Mouse (Mus musculus) ES-CJ7 (cell line): ENCODE results near the gene Cdk14.
"Not testable (repeated sequence)": the region's sequence is repeated elsewhere in the genome, so short reads cannot be mapped to it uniquely, and the experiment has no call there.

Experiments
- DNase-seq: peaks from one replicate; pipeline ENCODE4 v3.0.0; 2011; ENCODE audit warnings: low read depth, low spot score

Gene Cdk14

DNA sequence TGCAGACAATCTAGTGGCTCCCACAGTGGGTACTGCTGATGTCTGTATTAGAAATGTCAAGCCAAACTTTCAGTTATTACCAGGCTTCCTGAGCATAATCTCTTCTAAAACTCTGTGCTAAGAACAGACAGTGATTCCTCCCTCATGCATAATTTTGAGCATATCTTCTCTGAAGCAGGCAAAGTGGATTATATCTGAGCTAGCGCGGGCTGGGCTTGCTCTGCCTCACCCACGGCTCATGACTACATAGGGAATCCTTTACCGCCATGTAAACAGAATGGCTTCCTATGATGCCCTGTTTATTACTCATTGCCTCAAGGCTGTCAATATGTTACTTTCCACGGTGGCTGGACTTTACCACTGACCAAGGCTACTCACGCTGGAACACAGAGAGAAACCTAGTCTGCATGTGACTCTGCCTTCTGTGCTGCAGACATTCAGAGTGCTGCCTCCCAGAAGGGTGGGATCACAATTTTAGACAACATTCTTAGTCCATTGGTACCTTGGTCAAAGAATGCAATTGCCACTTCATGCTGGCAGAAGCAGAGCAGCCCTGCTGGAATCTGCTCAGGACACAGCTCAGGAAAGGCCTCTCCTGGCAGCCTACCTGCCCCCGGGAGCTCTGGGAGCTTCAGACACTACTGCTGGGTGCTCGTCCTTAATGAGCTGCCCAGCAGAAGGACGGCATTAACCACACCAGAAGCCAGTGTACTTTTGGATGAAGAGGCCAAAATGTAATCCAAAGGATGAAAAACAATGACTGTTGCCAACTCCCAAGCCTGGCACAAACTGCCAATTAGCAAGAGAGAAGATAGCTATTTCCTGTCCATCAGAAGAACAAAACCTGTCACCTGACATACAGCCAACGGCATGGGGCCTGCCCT is 503.5 kb downstream of the Cdk14 start:
- no peak for DNase-seq

DNA sequence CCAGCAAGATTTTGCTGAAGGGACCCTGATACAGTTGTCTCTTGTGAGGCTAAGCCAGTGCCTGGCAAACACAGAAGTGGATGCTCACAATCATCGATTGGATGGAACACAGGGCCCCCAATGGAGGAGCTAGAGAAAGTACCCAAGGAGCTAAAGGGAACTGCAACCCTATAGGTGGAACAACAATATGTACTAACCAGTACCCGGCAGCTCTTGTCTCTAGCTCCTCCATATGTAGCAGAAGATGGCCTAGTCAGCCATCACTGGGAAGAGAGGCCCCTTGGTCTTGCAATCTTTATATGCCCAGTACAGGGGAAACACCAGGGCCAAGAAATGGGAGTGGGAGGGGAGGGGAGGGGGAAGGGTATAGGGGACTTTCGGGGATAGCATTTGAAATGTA is 515.2 kb downstream of the Cdk14 start:
- DNase-seq = not testable (repeated sequence)

DNA sequence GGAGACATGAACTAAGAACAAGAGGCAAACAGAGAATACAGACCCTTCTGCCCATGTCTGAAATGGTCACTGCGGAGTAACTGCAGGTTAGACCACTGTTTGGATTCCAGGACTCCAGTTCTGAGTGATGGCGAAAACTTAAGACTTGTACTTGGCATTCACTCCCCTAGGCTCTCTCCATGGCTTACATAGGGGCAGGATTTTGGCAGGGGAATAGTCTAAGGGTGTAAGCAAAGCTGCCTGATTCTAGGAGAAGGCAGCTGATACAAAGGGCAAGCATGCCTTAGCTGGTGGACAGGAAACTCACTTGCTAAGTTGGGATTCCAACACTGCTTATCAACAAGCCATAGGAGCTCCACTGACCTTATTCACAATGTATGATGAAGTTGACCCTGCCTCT is 521.9 kb downstream of the Cdk14 start:
- DNase-seq = no peak

DNA sequence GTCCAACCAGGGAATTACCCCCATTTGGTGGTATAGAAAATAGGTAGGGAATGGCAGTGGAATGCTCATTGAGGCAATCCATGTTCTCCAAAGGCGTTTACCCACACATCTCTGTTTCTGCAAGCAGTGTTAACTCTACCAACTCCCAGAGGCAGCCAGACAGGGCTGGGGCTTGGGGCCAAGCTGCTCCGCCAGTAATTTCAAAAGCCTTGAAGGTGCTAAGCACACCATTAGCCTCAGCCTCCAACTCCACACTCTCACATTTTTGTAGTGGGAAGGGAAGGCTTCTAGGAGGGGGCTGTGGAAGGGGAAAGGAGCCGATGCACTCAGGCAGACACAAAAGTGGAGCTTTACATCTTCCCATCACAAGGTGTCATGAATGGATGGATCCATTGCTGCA is 525.1 kb downstream of the Cdk14 start:
- no peak for DNase-seq

DNA sequence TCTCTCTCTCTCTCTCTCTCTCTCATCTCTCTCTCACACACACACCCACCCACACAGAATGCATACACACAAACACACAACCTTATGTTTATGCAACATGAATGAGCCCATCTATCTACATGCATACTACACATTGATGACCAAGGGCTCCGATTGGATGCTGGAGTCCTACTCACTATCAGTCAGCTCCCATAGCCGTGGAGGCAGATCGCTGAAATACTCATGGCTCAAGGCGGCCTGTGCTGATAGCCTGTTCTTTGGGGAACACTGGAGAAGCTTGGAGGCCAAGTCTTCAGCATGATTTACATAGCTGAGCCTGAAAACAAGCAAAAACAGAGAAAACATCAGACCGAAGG is 526.3 kb downstream of the Cdk14 start:
- no peak for DNase-seq

DNA sequence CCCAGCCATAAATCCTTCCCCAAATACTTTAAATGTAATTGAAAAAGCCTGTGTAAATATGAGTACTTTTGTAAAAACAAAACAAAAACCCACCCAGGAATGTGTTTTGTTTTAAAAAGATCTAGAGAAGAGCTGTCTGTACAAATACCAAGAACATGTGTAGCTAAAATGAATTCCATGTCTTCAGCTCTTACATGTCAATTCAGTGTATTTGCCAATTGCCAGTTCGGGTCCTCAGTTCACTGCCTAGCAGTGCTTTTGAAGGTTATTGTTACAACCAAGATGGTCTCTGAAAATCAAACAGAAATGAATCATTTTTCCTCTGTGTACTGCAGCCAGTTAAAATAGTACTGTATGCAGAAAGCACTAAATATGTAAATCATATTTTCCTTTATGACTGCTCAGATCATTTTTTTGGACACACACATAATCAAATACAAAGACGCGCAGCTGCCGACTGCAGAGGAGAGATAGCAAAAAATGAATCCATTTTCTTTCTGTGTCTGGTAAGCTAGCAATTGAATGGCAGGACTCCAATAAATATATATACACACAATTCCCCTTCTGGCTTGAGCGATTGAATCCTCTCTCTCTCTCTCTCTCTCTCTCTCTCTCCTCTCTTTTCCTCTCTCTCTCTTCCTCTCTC is 526.8 kb downstream of the Cdk14 start:
- DNase-seq = no peak

DNA sequence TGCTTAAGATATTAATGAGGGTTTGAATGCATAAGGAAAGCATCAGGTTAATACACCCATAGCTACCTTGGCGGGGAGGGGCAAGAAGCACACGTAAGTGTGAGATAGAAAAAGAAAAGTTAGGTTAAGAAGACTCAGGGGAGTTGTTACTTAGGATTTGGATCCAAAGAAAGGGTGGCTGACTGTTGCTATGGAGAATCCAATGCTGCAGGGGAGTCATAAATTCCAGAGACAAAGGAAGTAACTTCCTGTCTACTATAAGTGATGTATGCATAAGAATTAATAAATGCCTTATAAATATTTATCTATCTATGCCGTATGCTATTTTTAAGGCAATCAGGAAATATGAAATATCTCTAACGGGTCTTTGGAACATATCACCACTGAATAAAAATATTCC is 527.4 kb downstream of the Cdk14 start:
- DNase-seq = no peak

DNA sequence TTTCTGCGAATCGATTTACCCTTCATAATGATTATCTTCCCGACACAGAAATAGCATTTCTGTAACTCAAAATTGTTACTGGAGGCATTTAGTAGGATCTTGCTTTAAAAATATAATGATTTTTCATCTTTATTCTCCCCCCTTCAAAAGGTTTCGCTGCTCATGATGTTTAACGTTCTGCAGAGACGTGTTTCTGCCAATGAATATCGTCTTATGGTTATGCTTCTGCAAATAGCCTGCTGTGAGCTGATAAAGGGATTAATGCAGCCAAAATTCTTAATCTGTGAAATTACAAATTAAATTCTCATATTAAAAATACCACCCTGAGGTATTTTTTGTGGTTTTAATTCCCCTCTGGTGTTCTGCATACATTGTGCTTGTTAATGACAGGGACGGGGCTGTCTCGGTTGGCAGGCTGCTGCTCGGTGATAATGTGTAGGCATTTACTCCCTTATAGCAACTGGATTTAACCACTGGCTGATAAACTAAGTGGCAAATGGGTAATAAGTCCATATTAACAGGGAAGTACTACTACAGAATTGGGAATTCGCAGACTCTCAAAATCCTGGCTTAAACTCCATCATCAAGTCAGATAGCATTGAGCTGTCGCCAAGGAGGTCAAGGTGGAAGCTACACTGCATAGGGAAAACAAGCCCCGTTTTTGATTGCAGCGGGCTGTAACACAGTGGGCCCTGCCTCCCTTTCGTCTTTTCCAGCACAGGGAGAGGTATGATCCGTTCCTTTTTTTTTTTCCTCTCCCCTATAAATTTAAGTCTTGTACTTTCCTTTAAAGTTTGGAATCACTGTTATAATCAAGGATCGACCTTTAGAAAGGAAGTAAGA is 528.0 kb downstream of the Cdk14 start:
- DNase-seq = no peak

DNA sequence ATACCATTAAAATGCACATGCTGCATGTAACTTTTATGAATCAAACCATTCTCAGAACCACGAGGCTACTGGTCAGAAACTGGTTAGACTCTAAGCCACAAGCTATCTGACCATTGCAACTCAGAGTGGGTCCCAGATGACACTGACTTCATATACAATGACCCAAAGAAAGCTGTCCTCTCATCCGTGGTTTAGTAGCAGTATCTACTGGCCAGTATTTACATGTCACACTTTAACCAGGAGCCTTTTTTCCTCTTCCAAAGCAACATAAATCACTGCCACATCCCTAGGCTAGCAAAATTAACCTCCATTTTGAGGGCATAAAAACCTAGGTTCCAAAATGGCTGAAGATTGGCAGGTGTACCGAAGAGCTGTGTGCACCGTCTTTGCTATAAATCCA is 533.0 kb downstream of the Cdk14 start:
- no peak for DNase-seq

DNA sequence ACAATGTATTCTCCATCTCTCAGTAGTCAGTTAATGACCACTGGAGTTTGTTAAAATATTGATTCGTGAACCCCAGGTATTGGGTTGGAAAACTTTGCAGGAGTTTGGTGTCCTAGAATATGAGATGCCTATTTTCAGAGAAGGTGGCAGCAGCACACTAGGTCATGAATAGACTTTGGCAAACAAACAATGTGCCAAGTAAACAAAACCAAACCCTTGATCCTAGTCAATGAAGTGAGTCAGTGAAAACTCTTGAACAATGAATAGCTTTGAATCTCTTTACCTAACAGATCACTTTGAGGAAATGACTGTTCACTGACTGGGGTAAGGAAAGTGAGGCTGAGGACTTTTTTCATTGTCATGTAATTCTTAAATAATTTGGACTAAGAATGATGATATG is 537.3 kb downstream of the Cdk14 start:
- no peak for DNase-seq

DNA sequence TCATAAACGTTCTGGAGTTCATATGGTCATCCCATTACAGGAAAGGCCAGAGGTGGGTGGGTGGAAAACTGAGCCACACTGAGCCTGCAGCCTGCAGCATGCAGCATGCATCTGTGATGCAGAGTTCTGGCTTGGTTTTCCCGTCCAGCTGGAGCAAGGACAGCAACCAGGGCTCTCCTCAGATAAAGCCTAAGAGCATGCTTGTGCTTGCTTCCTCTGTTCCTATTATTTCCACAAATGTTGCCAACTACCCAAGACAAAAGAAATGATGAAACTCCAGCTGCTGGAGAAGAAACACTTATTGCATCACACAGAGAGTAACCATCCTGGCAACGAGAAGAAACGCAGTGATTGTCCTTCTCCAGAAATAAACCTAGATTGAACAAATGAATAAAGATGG is 539.8 kb downstream of the Cdk14 start:
- DNase-seq = no peak

DNA sequence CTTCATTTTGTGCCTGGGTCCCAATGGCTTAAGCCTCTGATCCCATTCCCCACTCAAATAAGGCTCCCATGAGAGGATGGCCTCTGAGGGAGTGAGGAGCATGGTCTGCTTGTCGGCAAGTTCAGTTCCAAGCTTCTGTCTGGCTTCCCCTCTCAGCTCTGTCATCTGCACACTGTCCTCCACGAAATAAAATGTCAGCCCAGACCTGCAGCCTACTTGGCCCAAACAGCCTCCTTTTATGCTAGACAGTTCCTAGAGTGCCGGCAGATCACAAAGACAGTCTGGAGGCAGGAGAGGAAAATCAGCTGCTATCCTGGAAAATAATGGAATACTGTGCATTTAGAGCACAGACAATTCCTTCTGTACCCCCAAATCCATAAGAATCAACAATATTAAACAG is 541.2 kb downstream of the Cdk14 start:
- DNase-seq = no peak

DNA sequence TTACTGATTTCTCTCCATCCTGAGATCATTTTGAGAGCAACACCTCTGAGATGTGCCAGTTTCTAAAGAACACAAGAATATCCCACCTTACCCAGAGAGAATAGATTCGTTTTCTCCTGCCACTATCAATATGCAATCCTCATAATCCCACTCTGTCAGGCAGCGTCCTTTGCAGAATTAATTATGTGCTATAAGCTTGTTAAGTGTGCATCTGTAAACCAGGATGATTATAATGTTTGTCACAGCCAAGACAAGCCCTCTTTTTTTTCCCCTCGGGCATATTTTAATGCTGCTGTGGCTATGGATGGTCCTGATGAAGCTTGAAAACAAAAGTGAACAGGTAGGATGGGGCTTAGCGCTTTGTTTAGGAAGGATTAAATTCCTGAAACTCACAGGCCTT is 542.5 kb downstream of the Cdk14 start:
- no peak for DNase-seq

DNA sequence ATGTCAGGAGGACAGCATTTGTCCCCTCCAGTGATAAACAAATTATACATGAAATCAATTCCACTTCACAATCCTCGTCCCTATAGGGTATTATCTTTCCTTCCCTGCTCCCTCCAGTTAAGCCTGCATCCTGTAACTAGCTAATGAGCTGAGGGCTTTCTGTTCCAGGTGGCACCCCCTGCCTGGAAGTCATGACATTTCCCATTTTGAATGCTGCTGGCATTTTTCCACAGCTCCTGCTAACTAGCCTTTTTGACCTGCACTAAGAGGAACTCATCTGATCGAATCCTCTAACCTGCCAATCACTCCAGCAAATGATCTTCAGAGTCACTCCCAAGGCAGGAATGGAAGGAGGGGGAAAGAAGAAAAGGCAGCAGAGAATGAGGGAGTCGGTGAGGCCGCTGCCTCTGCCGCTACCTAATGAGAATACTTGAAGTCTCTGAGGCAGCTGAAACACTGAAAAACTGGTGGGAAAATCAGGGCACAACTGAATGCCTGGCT is 542.9 kb downstream of the Cdk14 start:
- DNase-seq = no peak

DNA sequence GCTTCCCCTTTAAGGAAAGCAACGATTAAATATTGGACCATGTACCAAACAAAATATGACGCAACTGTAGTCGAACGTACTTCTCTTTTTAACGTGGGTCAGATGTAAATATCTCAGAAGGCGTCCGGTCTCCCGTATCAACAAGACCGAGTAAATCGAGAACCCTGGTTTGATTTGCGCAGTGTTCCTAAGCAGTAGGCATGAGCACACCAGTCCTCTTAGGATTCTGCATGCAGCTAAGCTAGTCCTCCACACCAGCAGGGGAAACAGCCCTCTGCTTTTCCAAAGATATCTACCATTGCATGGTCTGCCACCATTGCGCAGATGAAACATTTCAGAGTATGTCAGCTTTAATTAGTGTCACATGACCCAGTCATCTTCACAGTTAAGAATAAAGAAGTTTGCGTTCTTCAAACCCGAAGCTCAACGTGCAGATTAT is 543.4 kb downstream of the Cdk14 start:
- no peak for DNase-seq

DNA sequence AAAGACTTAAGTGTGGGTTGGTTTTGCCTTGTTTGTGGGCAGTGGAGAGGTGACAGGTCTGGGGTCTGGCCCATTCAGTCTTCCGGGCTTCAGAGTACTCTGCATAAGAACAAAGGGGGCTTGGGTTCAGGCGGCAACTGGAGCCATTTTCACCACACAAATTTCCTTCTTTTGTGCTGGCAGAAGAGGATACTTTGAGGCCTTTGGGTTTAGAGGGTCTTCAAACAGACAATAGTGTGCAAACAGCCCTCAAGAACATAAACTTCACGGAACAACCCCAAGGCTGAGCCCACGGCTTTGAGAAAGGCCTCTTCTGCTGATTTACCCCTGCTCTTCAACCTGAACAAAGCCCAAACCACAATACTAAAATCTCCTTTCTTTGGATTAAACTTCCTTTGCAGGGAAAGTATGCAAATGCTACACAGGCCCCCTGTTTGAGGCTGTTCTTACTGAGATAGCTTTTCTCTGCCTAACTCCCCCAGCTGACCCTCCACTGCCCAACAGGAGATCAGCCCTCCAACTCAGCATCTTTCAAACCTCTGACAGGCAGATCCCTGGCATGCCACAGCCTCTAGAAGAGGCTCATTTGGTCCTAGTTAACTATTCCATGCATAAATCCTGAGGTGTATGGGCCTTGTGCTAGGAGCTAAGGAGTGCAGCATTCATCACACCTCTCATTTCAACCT is 549.9 kb downstream of the Cdk14 start:
- no peak for DNase-seq

DNA sequence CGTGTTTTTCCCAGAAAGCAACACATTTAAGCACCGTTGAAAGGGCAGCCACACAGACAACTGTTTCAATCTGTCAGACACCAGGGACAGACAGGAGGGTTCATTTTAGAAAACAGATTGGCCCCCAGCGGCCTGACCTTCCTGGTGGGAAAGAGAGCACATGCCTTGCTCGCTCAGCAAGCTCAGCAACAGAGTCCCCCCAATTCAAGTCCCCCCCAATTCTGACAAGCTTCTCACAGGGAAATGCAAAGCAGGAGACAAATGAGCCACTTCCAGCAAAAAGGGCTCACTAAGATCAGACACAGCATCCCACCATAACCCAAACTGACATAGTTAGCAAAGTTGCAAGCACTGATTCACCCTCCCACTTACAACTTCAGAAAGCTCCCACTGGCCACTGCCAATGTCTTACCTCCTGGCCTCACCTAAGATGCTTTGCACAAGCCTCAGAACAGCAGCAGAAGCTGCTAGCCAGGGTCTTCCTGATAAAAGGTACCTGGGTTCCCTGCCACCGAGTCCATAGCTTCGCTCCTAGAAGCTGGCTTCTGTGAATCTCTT is 551.5 kb downstream of the Cdk14 start:
- no peak for DNase-seq

DNA sequence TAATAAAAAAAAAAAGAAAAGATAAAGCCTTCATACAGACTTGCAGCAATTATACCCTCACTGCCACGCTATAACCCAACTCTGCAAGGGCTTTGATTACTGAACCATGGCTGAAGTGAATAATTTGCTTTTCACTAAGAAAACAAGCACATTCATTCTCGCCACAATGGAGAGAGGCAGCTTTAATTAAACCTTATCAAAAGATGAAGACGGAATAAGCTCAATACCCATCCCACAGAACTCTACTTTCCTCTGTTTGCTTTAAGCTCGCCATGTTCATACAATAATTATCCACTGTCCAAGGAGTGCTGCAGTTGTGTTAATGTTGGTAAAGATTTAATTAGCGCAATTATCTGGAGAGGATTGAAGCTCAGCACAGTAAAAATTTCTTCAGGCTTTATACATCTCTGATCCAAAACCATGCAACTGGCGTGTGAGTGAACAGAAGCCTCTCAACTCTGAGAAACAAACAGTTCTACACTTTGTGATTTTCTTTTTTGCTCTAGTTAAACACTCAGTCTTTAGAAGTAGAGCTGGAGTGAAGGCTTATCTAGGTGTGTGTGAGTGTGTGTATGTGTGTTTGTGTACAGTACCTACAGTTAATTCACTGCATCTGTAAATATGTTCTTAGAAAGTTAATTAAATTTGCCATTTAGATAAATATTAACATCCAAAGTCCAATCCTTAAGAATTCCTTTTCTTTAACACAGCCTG is 552.1 kb downstream of the Cdk14 start:
- no peak for DNase-seq

DNA sequence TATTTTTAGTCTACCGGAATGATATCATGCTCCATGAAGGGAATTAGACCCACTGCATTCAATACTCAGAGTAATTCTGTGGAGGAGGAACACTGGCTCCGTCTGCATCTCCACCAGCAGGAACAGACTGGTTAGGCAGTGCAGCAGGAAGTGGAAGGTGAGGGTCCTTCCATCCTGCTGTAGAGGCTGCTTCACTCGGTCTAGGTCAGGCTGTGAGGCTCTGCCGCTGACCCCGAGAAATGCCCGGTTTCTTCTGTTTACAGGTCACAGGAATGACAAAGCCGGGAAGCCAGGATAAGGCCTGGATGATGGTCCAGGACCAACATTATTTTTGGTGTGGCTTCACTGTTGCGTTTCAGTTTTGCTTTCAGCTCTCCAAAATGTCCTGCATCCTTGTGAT is 553.2 kb downstream of the Cdk14 start:
- no peak for DNase-seq

DNA sequence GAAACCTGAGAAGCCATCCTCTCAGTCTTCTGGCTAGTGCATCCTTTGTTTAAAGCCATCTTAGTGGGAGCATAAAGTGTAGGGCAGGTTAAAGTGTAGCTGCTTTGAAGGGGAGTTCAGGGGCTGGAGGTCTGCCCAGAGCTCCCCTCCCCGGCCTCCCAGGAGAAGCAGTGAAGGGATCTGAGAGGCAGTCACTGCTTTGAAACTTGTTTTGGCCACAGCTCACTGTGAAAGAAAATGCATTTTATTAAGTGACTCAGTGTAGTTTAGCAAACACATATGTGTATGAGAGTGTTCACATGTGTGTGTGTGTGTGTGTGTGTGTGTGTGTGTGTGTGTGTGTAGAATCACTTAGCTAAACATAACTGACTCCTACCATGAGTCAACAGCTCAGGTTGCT is 554.0 kb downstream of the Cdk14 start:
- DNase-seq = no peak

DNA sequence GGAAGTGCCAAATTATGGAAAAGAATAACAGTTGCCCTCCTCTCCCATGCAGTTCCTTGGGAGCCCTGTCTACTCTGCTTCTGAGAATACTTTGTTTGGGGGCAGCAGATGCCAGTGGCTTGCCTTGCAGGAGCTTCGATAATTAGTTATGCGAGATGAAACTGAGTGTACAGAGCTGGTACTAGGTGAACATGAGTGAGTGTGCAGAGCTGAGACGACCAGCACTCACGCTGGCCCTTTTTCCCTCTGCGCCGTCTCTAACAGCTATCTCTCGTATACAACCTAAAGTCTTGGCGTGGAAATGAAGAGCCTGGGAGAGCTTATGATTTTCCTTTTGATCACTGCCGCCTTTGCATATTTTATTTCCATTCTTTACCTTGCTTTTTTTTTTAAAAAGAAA is 558.5 kb downstream of the Cdk14 start:
- DNase-seq = no peak
